Mouse (Mus musculus): ENCODE data around the gene Syk.

DNA sequence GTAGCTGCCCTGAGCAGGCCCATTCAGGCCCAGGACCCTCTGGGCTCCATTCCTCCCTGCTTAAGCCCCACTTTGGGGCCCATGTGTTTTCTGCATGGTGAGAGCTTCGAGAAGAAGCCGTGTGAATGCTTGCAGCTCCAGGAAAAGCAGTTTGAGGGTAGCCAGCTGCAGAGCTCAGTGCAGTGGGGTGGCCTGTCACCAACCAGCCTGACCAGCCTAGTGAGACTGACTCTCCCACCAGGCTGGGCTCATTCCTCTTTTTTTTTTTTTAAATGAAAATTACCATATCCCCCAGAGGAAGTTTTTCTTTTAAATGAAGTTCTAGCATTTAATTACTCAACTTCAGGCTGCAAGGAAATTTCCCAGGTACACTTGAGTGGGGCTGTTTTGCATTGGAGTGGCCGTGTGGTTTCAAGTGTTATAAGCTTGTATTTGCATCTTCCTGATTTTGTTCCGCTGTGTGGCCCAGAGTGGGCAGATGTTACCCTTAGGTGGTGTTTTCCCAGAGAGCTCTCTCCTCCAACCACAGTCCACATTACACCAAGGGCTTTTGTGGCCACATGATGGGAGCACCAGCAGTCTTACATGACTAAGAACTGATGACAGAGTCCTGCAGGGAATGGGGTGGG lies 17.2 kb downstream of the Syk start:
- TF ChIP-seq CTCF (IDR thresholded peaks at IDR 0.05) (no peak), EP300 (IDR thresholded peaks at IDR 0.05) (no peak)
